Mouse (Mus musculus): ENCODE measurements around the gene Ddx58.

- TF ChIP-seq CTCF (IDR thresholded peaks at IDR 0.05; ENCODE audit: low read depth, low read length) (no peak), EP300 (IDR thresholded peaks at IDR 0.05; ENCODE audit: insufficient read depth, low read depth, low read length) (no peak)
These were observed 49.4 kb upstream of the Ddx58 start for GRCm38 (mm10) chr4:40289046-40289445.

All from ES-Bruce4 (cell line).